In genomic region chr1:187586541-187587075, GRCm38 (mm10) we compare ENCODE assay signal across 30 mouse cellular contexts. TPM values are rescaled to one million over a fixed set of nuclear protein-coding genes. Genes with fewer than 3 reads are reported as not detected.
DNase-seq lines count a peak whose midpoint lies in the region; ATAC-seq and TF ChIP-seq lines count a peak whose summit lies in the region.
"Had no signal": no experiment of that assay in that cellular context is flagged by ENCODE, and none has a peak within 500 bp of the region (broad histone marks: within the 10 kb centered on the region; RNA-seq: fewer than 3 reads in every experiment).

No protein-coding gene starts in this region.

- TF ChIP-seq POLR2A in spleen, adult 2 months (IDR thresholded peaks at IDR 0.05; ENCODE audit: low read depth, low read length), result no peak
- TF ChIP-seq POLR2A in kidney, adult 2 months (IDR thresholded peaks at IDR 0.05; ENCODE audit: low read depth, low read length), result no peak

- H3K4me1 ChIP-seq in spleen, adult 2 months (ENCODE audit: control insufficient read depth, insufficient read depth, insufficient read length), result no peaks in the 10 kb centered on the region
- peaks cover 15% of the 10 kb centered on the region for H3K4me1 ChIP-seq in kidney, adult 2 months (ENCODE audit: control insufficient read depth, insufficient read depth, low read length)
- H3K4me1 ChIP-seq in kidney, postnatal 0 days (replicated peaks; ENCODE audit: insufficient read depth, low read length), result peaks cover 3% of the 10 kb centered on the region; the same call in 1 of the 2 replicates
- H3K4me1 ChIP-seq: embryonic facial prominence, embryonic 13.5 days; forebrain, embryonic 12.5 days; heart, embryonic 15.5 days; midbrain, embryonic 12.5 days; stomach, embryonic 15.5 days had no signal

- TF ChIP-seq CTCF in spleen, adult 2 months (IDR thresholded peaks at IDR 0.05; ENCODE audit: extremely low read depth, insufficient read depth, insufficient read length, insufficient replicate concordance), result no peak
- no peak for TF ChIP-seq CTCF in kidney, adult 2 months (conservative IDR thresholded peaks at IDR 0.05; ENCODE audit: insufficient read depth, insufficient read length, low read depth, low read length)
- TF ChIP-seq CTCF in kidney, postnatal 0 days (IDR thresholded peaks at IDR 0.05; ENCODE audit: low read depth), result no peak

- H3K9ac ChIP-seq in kidney, postnatal 0 days (ENCODE audit: low read depth, low read length), result no peak overlapping the region
- H3K9ac ChIP-seq: embryonic facial prominence, embryonic 13.5 days; forebrain, embryonic 12.5 days; heart, embryonic 15.5 days; hindbrain, embryonic 14.5 days; midbrain, embryonic 12.5 days; stomach, embryonic 15.5 days had no signal

- no peak for DNase-seq in spleen, adult 2 months (ENCODE audit: low read depth in 1 of 2, low spot score in 2 of 2)
- DNase-seq in spleen, postnatal 14 days (ENCODE audit: low spot score in 2 of 2), result no peak
- peak; percentile 94 for DNase-seq in kidney, adult 2 months
- peak; percentile 64 for DNase-seq in kidney, postnatal 0 days (ENCODE audit: low spot score)
- DNase-seq in splenic B cell, adult 2 months (ENCODE audit: low read depth, low spot score), result peak; percentile 36
- DNase-seq in left cerebral cortex, postnatal 4 days, result no peak
- DNase-seq in frontal cortex, postnatal 10 days (ENCODE audit: low spot score in 2 of 2), result no peak
- DNase-seq in thymus, postnatal 0 days (ENCODE audit: low spot score), result no peak
- DNase-seq: adrenal gland, postnatal 10 days; cerebellum, adult 8-10 months; heart, postnatal 4 days; lung, postnatal 10 days; right cerebral cortex, postnatal 25 days; spleen, adult 18-20 months; thymus, adult 2 months had no signal

- no peak overlapping the region for H3K4me3 ChIP-seq in spleen, adult 2 months (ENCODE audit: extremely low read depth, insufficient read depth, insufficient read length)
- H3K4me3 ChIP-seq in kidney, adult 2 months (ENCODE audit: insufficient read depth, low read depth, low read length), result no peak overlapping the region
- no peak overlapping the region for H3K4me3 ChIP-seq in kidney, postnatal 0 days (replicated peaks; ENCODE audit: low read depth, low read length)
- H3K4me3 ChIP-seq: embryonic facial prominence, embryonic 13.5 days; erythroblast, embryonic 14.5 days; forebrain, embryonic 12.5 days; heart, embryonic 15.5 days; layer of hippocampus, adult 2 months; midbrain, embryonic 12.5 days; stomach, embryonic 15.5 days had no signal

- intact Hi-C loops in left cerebral cortex, postnatal 4 days (cut with DNase I), result no loop called here

- ATAC-seq in kidney, postnatal 0 days (replicated peaks; ENCODE audit: low FRiP score, low read depth), result peak; percentile 65
- ATAC-seq: activated CD4-positive, CD25-positive, alpha-beta regulatory T cell, adult 4 months; inflammation-experienced regulatory T-cells, adult 6 months had no signal

- no peaks in the 10 kb centered on the region for H3K9me3 ChIP-seq in kidney, postnatal 0 days (replicated peaks; ENCODE audit: low read length)
- H3K9me3 ChIP-seq: embryonic facial prominence, embryonic 13.5 days; forebrain, embryonic 12.5 days; heart, embryonic 15.5 days; midbrain, embryonic 12.5 days; stomach, embryonic 15.5 days had no signal

- H3K27me3 ChIP-seq in spleen, adult 2 months (ENCODE audit: control insufficient read depth, insufficient read depth, low read length), result no peaks in the 10 kb centered on the region
- no peaks in the 10 kb centered on the region for H3K27me3 ChIP-seq in kidney, adult 2 months (replicated peaks; ENCODE audit: control insufficient read depth, insufficient read depth, low read length)
- H3K27me3 ChIP-seq in kidney, postnatal 0 days (ENCODE audit: insufficient read depth, low read length), result no peaks in the 10 kb centered on the region
- H3K27me3 ChIP-seq in splenic B cell, adult 2 months (ENCODE audit: control insufficient read depth, insufficient read depth, low read length, poor library complexity, severe bottlenecking), result no peaks in the 10 kb centered on the region
- H3K27me3 ChIP-seq: embryonic facial prominence, embryonic 13.5 days; heart, embryonic 15.5 days; midbrain, embryonic 12.5 days; stomach, embryonic 15.5 days had no signal

- H3K36me3 ChIP-seq in spleen, adult 2 months (ENCODE audit: control insufficient read depth, insufficient read depth, low read length), result no peaks in the 10 kb centered on the region
- no peaks in the 10 kb centered on the region for H3K36me3 ChIP-seq in kidney, adult 2 months (ENCODE audit: control insufficient read depth, insufficient read depth, low read length)
- no peaks in the 10 kb centered on the region for H3K36me3 ChIP-seq in kidney, postnatal 0 days (ENCODE audit: insufficient read depth, low read length)
- H3K36me3 ChIP-seq in splenic B cell, adult 2 months (ENCODE audit: control insufficient read depth, insufficient read depth, low read length, poor library complexity, severe bottlenecking), result no peaks in the 10 kb centered on the region
- H3K36me3 ChIP-seq: embryonic facial prominence, embryonic 13.5 days; forebrain, embryonic 12.5 days; heart, embryonic 15.5 days; midbrain, embryonic 12.5 days; stomach, embryonic 15.5 days had no signal

- H3K27ac ChIP-seq in spleen, adult 2 months (ENCODE audit: insufficient read depth, low read length), result peak overlapping the region; percentile 22
- H3K27ac ChIP-seq in kidney, adult 2 months (ENCODE audit: insufficient read depth, low read depth, low read length), result peak overlapping the region; percentile 95
- peak overlapping the region; percentile 64 for H3K27ac ChIP-seq in kidney, postnatal 0 days
- H3K27ac ChIP-seq: embryonic facial prominence, embryonic 13.5 days; forebrain, embryonic 12.5 days; heart, embryonic 15.5 days; hindbrain, embryonic 14.5 days; layer of hippocampus, adult 2 months; midbrain, embryonic 12.5 days; stomach, embryonic 15.5 days had no signal

- H3K4me2 ChIP-seq in kidney, postnatal 0 days (ENCODE audit: low read length), result no peak overlapping the region
- H3K4me2 ChIP-seq: embryonic facial prominence, embryonic 13.5 days; forebrain, embryonic 12.5 days; heart, embryonic 15.5 days; hindbrain, embryonic 14.5 days; midbrain, embryonic 12.5 days; stomach, embryonic 15.5 days had no signal

- WGBS in spleen, adult 2 months, result 60% methylated on average over 8 of the region's 8 CpGs
- WGBS in kidney, adult 2 months, result 39% methylated on average over 8 of the region's 8 CpGs
- 59% methylated on average over 8 of the region's 8 CpGs for WGBS in kidney, postnatal 0 days

RNA-seq across cellular contexts. Expression of gene Esrrg, which starts 22.0 kb away (rescaled TPM):
- 0.21 and 0.27 TPM in 2 replicates for polyA plus RNA-seq in spleen, adult 2 months (2012; rRNA removed)
- polyA plus RNA-seq in kidney, adult 2 months (2012; rRNA removed), result 19.5 and 24.2 TPM in 2 replicates
- 26.0 and 27.1 TPM in 2 replicates for polyA plus RNA-seq in kidney, postnatal 0 days (2015; fragmentation: Nextera tagmentation; extraction: Ambion mirVana)
- total RNA-seq in left cerebral cortex, postnatal 4 days (2021), result 10 to 100 TPM; 15.7 to 19.6 TPM
- 0.33 and 0.39 TPM in 2 replicates for polyA plus RNA-seq in thymus, postnatal 0 days (2015; fragmentation: Nextera tagmentation; extraction: Ambion mirVana)
- total RNA-seq: common myeloid progenitor, adult 5-6 weeks; megakaryocyte, adult 5-6 weeks; MEL; monocyte, adult 5-6 weeks had no signal
- polyA plus RNA-seq: activated CD4-positive, CD25-positive, alpha-beta regulatory T cell, adult 4 months; C2C12; erythroblast, embryonic 14.5 days; inflammation-experienced regulatory T-cells, adult 6 months had no signal

Comparison
In these comparisons a context has a peak if more than half of its experiments do, and no peak if none do; other contexts are left out.
1. DNase-seq: peak in kidney, adult 2 months (single experiment), kidney, postnatal 0 days (single experiment) and splenic B cell, adult 2 months (single experiment); none in spleen, adult 2 months (0 of 2), spleen, postnatal 14 days (0 of 2), left cerebral cortex, postnatal 4 days (single experiment), frontal cortex, postnatal 10 days (0 of 2) and thymus, postnatal 0 days (single experiment).
2. H3K27ac ChIP-seq: peak in every context shown above with its lines; median percentile 95 in kidney, adult 2 months; 64 in kidney, postnatal 0 days; 22 in spleen, adult 2 months.
3. RNA of gene Esrrg, which starts 22.0 kb away (polyA plus RNA-seq): 26.0 to 27.1 TPM in kidney, postnatal 0 days and 19.5 to 24.2 TPM in kidney, adult 2 months; 0.33 to 0.39 TPM in thymus, postnatal 0 days and 0.21 to 0.27 TPM in spleen, adult 2 months; every median in the first group is over 10 times any median in the second.